Mouse (Mus musculus) heart, embryonic 13.5 days (tissue): ENCODE data around the gene Pde7b. TPM values are rescaled to one million over a fixed set of nuclear protein-coding genes. Genes with fewer than 3 reads are reported as not detected.
A peak's percentile ranks its signal among the peaks of the same experiment; 100 is the strongest.

Experiments used
- ATAC-seq: fragments of 200-750 bp; cut with Nextera tagmentation; 2 replicates; pipeline ENCODE4 v1.8.0; 2017; ENCODE audit warnings: moderate TSS enrichment; ENCODE audit not compliant: insufficient number of reproducible peaks, low FRiP score, low TSS enrichment; ENCODE audit errors: extremely low read depth
- H3K27ac ChIP-seq: fragments of 300-500 bp; sonication (generic); replicated peaks from 2 replicates; pipeline ENCODE4 v1.5.1; 2015; ENCODE audit warnings: moderate library complexity, mild to moderate bottlenecking, inconsistent platforms
- H3K27me3 ChIP-seq: fragments of 300-500 bp; sonication (generic); replicated peaks from 2 replicates; pipeline ENCODE4 v1.6.1; 2015; ENCODE audit warnings: mild to moderate bottlenecking, inconsistent platforms
- H3K36me3 ChIP-seq: fragments of 300-500 bp; sonication (generic); 2 replicates; pipeline ENCODE4 v1.6.1; 2015; ENCODE audit warnings: mild to moderate bottlenecking, inconsistent platforms
- H3K4me1 ChIP-seq: fragments of 300-500 bp; sonication (generic); 2 replicates; pipeline ENCODE4 v1.6.1; 2015; ENCODE audit warnings: inconsistent platforms
- H3K4me2 ChIP-seq: fragments of 300-500 bp; sonication (generic); 2 replicates; pipeline ENCODE4 v1.6.1; 2015; ENCODE audit warnings: inconsistent platforms, mild to moderate bottlenecking, moderate library complexity
- H3K4me3 ChIP-seq: fragments of 300-500 bp; sonication (generic); 2 replicates; pipeline ENCODE4 v1.5.1; 2015; ENCODE audit warnings: moderate library complexity, mild to moderate bottlenecking, inconsistent platforms
- H3K9ac ChIP-seq: fragments of 300-500 bp; sonication (generic); 2 replicates; pipeline ENCODE4 v1.6.1; 2015; ENCODE audit warnings: inconsistent platforms, mild to moderate bottlenecking, moderate library complexity
- H3K9me3 ChIP-seq: fragments of 300-500 bp; sonication (generic); 2 replicates; pipeline ENCODE4 v1.6.1; 2016; ENCODE audit warnings: inconsistent platforms
- WGBS: fragments of 180-500 bp; shearing (Covaris S2); methylation state at CpG from one replicate; pipeline ENCODE4 v1.1.7; 2015; ENCODE audit warnings: mixed read lengths; 5-methylcytosine and 5-hydroxymethylcytosine counted together
- polyA plus RNA-seq: library from polyadenylated mRNA; unstranded; fragments of >200 nt; fragmentation: Nextera tagmentation; extraction: Ambion mirVana; gene quantifications from 2 replicates; pipeline ENCODE4 v1.2.1, GENCODE M21; 2015

Gene Pde7b
- polyA plus RNA-seq, 1 experiment from 2014 or later: 9.1 TPM

- no peaks in the 10 kb centered on the region for H3K36me3 ChIP-seq
- WGBS: 68% methylated on average over 3 of the region's 3 CpGs
- H3K27ac ChIP-seq: no peak overlapping the region
- no peak overlapping the region for H3K4me3 ChIP-seq
- no peak overlapping the region for H3K9ac ChIP-seq
- no peak overlapping the region for H3K4me2 ChIP-seq
- no peaks in the 10 kb centered on the region for H3K27me3 ChIP-seq
- H3K4me1 ChIP-seq: peaks cover 29% of the 10 kb centered on the region
- no peaks in the 10 kb centered on the region for H3K9me3 ChIP-seq
- ATAC-seq: no peak
Measured at GRCm38 (mm10) chr10:20464631-20465030, 260.2 kb downstream of the Pde7b start.

- Histone ChIP-seq H3K4me2 (no peak overlapping the region), H3K4me1 (peaks cover 36% of the 10 kb centered on the region), H3K27me3 (no peaks in the 10 kb centered on the region), H3K4me3 (no peak overlapping the region), H3K27ac (no peak overlapping the region), H3K9ac (no peak overlapping the region), H3K36me3 (no peaks in the 10 kb centered on the region), H3K9me3 (no peaks in the 10 kb centered on the region)
- WGBS: 79% methylated on average over 1 of the region's 1 CpGs
- ATAC-seq: no peak
Measured at GRCm38 (mm10) chr10:20463941-20464340, 260.9 kb downstream of the Pde7b start.

GRCm38 (mm10) chr10:20462596-20462995, 262.3 kb downstream of the Pde7b start:
- H3K27ac ChIP-seq: peak overlapping the region; percentile 17; the same call in 1 of the 2 replicates

GRCm38 (mm10) chr10:20459657-20460350, 265.1 kb downstream of the Pde7b start:
- WGBS: 84% methylated on average over 7 of the region's 7 CpGs
- Histone ChIP-seq H3K4me3 (no peak overlapping the region), H3K4me2 (no peak overlapping the region), H3K9me3 (no peaks in the 10 kb centered on the region), H3K4me1 (peaks cover 58% of the 10 kb centered on the region), H3K27me3 (no peaks in the 10 kb centered on the region), H3K36me3 (no peaks in the 10 kb centered on the region), H3K9ac (no peak overlapping the region), H3K27ac (peak overlapping the region; percentile 66)
- ATAC-seq: no peak

More at GRCm38 (mm10) chr10:20462596-20462995, 262.3 kb downstream of the Pde7b start:
- no peaks in the 10 kb centered on the region for H3K36me3 ChIP-seq
- no peak overlapping the region for H3K4me3 ChIP-seq
- H3K27me3 ChIP-seq: no peaks in the 10 kb centered on the region
- H3K9me3 ChIP-seq: no peaks in the 10 kb centered on the region
- H3K9ac ChIP-seq: no peak overlapping the region
- ATAC-seq: no peak
- H3K4me2 ChIP-seq: no peak overlapping the region
- 24% methylated on average over 4 of the region's 4 CpGs for WGBS
- H3K4me1 ChIP-seq: peaks cover 46% of the 10 kb centered on the region

- WGBS: 25% methylated on average over 3 of the region's 3 CpGs
- Histone ChIP-seq H3K9ac (no peak overlapping the region), H3K27me3 (no peaks in the 10 kb centered on the region), H3K36me3 (no peaks in the 10 kb centered on the region), H3K4me3 (no peak overlapping the region), H3K4me2 (no peak overlapping the region), H3K9me3 (no peaks in the 10 kb centered on the region), H3K4me1 (peaks cover 64% of the 10 kb centered on the region), H3K27ac (peak overlapping the region; percentile 66)
- peak; percentile 65; the same call in 1 of the 2 replicates for ATAC-seq
Measured at GRCm38 (mm10) chr10:20459160-20459559, 265.7 kb downstream of the Pde7b start.

GRCm38 (mm10) chr10:20454387-20455065, 270.4 kb downstream of the Pde7b start:
- Histone ChIP-seq H3K4me1 (peaks cover 46% of the 10 kb centered on the region), H3K9me3 (no peaks in the 10 kb centered on the region), H3K36me3 (no peaks in the 10 kb centered on the region), H3K4me2 (no peak overlapping the region), H3K27ac (peak overlapping the region; percentile 45; the same call in 1 of the 2 replicates), H3K27me3 (no peaks in the 10 kb centered on the region), H3K4me3 (no peak overlapping the region), H3K9ac (no peak overlapping the region)
- WGBS: 43% methylated on average over 6 of the region's 6 CpGs
- ATAC-seq: no peak

- 89% methylated on average over 9 of the region's 9 CpGs for WGBS
- Histone ChIP-seq H3K4me3 (no peak overlapping the region), H3K4me1 (no peaks in the 10 kb centered on the region), H3K27ac (no peak overlapping the region), H3K36me3 (peaks cover 51% of the 10 kb centered on the region), H3K9me3 (no peaks in the 10 kb centered on the region), H3K9ac (no peak overlapping the region), H3K27me3 (no peaks in the 10 kb centered on the region), H3K4me2 (no peak overlapping the region)
- ATAC-seq: no peak
Measured at GRCm38 (mm10) chr10:20437428-20437827, 287.4 kb downstream of the Pde7b start.

- H3K4me2 ChIP-seq: no peak overlapping the region
- no peak for ATAC-seq
- peaks cover 52% of the 10 kb centered on the region for H3K36me3 ChIP-seq
- no peaks in the 10 kb centered on the region for H3K9me3 ChIP-seq
- 69% methylated on average over 2 of the region's 2 CpGs for WGBS
- H3K9ac ChIP-seq: no peak overlapping the region
- no peak overlapping the region for H3K27ac ChIP-seq
- no peaks in the 10 kb centered on the region for H3K27me3 ChIP-seq
- no peak overlapping the region for H3K4me3 ChIP-seq
- H3K4me1 ChIP-seq: no peaks in the 10 kb centered on the region
Measured at GRCm38 (mm10) chr10:20437021-20437420, 287.9 kb downstream of the Pde7b start.

- no peak for ATAC-seq
- WGBS: 82% methylated on average over 7 of the region's 7 CpGs
- no peak overlapping the region for H3K27ac ChIP-seq
- no peak overlapping the region for H3K4me2 ChIP-seq
- H3K36me3 ChIP-seq: peaks cover 55% of the 10 kb centered on the region
- H3K9ac ChIP-seq: no peak overlapping the region
- H3K27me3 ChIP-seq: no peaks in the 10 kb centered on the region
- no peak overlapping the region for H3K4me3 ChIP-seq
- H3K4me1 ChIP-seq: peaks cover 7% of the 10 kb centered on the region
- H3K9me3 ChIP-seq: no peaks in the 10 kb centered on the region
Measured at GRCm38 (mm10) chr10:20435913-20436312, 289.0 kb downstream of the Pde7b start.

GRCm38 (mm10) chr10:20431336-20431735, 293.5 kb downstream of the Pde7b start:
- H3K4me1 ChIP-seq: peaks cover 7% of the 10 kb centered on the region
- H3K9me3 ChIP-seq: no peaks in the 10 kb centered on the region
- peaks cover 49% of the 10 kb centered on the region for H3K36me3 ChIP-seq
- 44% methylated on average over 12 of the region's 12 CpGs for WGBS
- no peak overlapping the region for H3K4me3 ChIP-seq
- H3K27me3 ChIP-seq: no peaks in the 10 kb centered on the region
- no peak overlapping the region for H3K9ac ChIP-seq
- no peak for ATAC-seq
- H3K27ac ChIP-seq: 0 out of 2 replicates have a peak overlapping the region, but pooled peaks have one; percentile 5
- H3K4me2 ChIP-seq: peak overlapping the region; percentile 23; the same call in 1 of the 2 replicates

- H3K27ac ChIP-seq: no peak overlapping the region
- ATAC-seq: no peak
- H3K9me3 ChIP-seq: no peaks in the 10 kb centered on the region
Measured at GRCm38 (mm10) chr10:20421299-20421883, 303.5 kb downstream of the Pde7b start.

More at GRCm38 (mm10) chr10:20421299-20421883, 303.5 kb downstream of the Pde7b start:
- Histone ChIP-seq H3K9ac (no peak overlapping the region), H3K27me3 (no peaks in the 10 kb centered on the region), H3K4me1 (peaks cover 13% of the 10 kb centered on the region), H3K4me3 (no peak overlapping the region), H3K4me2 (no peak overlapping the region), H3K36me3 (peaks cover 12% of the 10 kb centered on the region; the same call in 1 of the 2 replicates)
- WGBS: 80% methylated on average over 10 of the region's 10 CpGs
